Mouse (Mus musculus): ENCODE measurements at regions not wholly inside any gene's neighbourhood (a gene's known extent, or its start where the extent isn't known, plus 50 kb on each side); places are given as distances from the start of the nearest gene placed in this dataset.

DNA sequence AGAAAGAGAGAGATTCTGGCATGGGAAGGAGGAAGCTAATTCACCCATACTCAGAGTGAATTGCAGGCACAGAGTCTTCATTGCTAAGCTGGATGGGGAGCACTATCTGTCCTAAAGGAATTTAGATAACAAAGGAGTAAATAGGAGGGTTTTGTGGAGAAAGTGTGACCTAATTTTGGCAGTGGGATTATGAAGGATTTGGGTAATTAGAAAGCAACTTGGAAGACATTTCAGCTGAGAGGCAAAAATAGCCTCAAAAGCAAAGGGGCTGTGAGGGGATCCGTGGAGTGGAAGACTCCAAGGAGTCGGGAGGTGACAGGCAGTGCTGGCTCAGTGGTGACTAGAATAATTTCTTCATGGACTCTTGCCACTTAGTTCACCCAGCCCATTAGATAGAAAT, 599.5 kb upstream of the Pou3f3 start:
- H3K27ac ChIP-seq (ENCODE audit: insufficient read depth, low read length) = no peak overlapping the region
- TF ChIP-seq POLR2A (IDR thresholded peaks at IDR 0.05; ENCODE audit: low read depth, low read length) (no peak), CTCF (IDR thresholded peaks at IDR 0.05; ENCODE audit: borderline replicate concordance, insufficient read depth, low read length) (no peak)
- no peaks in the 10 kb centered on the region for H3K4me1 ChIP-seq (ENCODE audit: control insufficient read depth, insufficient read depth, low read length)
- H3K4me3 ChIP-seq (ENCODE audit: insufficient read depth, low read length) = no peak overlapping the region

DNA sequence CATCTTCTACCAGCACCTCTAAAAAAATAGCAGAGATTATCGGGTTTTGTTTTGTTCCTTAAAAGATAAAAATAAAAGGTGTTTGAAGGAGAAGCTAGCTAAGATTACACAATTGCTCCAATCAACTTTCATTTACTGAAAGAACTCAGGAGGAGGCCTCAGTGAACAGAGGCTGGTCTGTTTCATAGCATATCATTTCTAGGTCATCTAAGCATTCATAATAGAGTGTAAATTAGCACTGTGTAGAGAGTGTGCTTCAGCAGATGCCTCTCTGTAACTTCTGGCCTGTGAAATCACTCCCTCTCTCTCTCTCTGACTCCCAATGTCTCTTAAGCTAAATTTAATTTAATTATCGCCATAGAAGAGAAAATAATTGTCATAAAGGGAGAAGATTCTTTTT, 597.0 kb upstream of the Pou3f3 start:
- no peak overlapping the region for H3K27ac ChIP-seq (ENCODE audit: insufficient read depth, low read length)
- no peak overlapping the region for H3K4me3 ChIP-seq (ENCODE audit: insufficient read depth, low read length)
- TF ChIP-seq CTCF (IDR thresholded peaks at IDR 0.05; ENCODE audit: borderline replicate concordance, insufficient read depth, low read length) (no peak), POLR2A (IDR thresholded peaks at IDR 0.05; ENCODE audit: low read depth, low read length) (no peak)
- no peaks in the 10 kb centered on the region for H3K4me1 ChIP-seq (ENCODE audit: control insufficient read depth, insufficient read depth, low read length)

DNA sequence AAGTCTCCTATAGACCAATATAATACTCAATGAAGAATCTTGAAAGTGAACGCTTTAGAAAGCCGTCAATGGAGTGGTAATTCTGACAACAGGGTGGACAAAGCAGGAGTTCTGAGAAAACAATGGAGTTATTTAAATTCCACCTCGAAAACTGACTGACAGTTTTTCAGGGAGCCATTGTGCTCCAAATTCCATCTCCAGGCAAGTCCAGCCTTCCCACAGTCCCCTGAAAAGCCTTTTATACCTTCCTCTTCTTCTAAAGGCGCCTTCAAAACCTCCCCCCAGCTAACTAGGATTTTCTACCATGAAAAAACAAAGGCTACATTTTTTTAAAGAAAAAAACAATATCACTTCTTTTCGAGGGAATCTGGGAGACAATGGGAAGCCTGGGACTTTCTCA, 588.0 kb upstream of the Pou3f3 start:
- H3K27ac ChIP-seq (ENCODE audit: insufficient read depth, low read length) = no peak overlapping the region
- TF ChIP-seq POLR2A (IDR thresholded peaks at IDR 0.05; ENCODE audit: low read depth, low read length) (no peak), CTCF (IDR thresholded peaks at IDR 0.05; ENCODE audit: borderline replicate concordance, insufficient read depth, low read length) (no peak)
- H3K4me3 ChIP-seq (ENCODE audit: insufficient read depth, low read length) = no peak overlapping the region
- no peaks in the 10 kb centered on the region for H3K4me1 ChIP-seq (ENCODE audit: control insufficient read depth, insufficient read depth, low read length)

DNA sequence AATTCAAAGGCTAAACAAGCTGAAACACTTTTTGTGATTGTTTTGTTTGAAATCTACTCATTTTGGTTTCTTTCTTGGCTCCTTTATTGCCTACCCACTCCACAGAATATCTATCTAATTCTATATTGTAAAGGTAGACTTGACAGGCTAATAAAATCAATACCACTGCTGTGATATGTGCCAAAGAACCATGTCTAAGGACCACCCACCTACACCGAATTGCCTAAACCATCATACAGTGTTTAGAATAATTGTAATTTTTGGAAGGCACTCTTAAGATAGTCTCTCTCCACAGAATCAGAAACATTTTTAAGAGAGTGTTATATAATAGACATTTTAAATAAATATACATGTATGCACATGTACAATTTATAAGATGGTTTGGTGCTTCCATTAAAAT, 587.6 kb upstream of the Pou3f3 start:
- no peaks in the 10 kb centered on the region for H3K4me1 ChIP-seq (ENCODE audit: control insufficient read depth, insufficient read depth, low read length)
- no peak overlapping the region for H3K4me3 ChIP-seq (ENCODE audit: insufficient read depth, low read length)
- no peak overlapping the region for H3K27ac ChIP-seq (ENCODE audit: insufficient read depth, low read length)
- no peak for TF ChIP-seq POLR2A (IDR thresholded peaks at IDR 0.05; ENCODE audit: low read depth, low read length)
- no peak for TF ChIP-seq CTCF (IDR thresholded peaks at IDR 0.05; ENCODE audit: borderline replicate concordance, insufficient read depth, low read length)

DNA sequence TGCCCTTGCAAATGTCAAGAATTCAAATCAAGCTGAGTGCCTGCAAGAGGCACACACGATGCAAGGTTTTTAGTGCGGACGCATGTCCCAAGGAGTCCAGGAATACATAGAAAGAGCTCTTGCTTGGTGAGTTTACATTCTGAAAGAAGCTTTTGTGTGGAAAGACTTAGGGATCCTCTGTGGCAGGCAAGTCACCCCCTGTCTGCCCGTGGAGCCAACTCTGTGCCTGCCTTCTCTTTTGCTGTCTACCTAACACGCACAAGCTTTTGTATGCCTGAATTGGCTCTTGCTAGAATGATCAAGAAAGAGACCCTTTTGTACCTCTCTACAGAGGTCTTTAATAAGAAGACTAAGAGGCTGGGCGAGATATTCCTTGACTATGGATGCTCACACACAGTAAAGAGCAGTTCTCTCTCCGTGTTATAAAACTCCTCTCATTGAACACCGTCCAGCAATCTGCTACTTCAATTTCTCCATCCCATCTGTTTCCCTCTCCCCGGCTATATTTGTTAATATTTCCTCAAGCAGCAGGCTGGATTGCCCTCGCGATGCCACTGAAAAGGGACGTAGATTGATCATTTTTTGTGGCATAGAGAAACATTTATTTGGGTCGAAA, 543.3 kb upstream of the Pou3f3 start:
- Histone ChIP-seq H3K4me3 (ENCODE audit: insufficient read depth, low read length) (no peak overlapping the region), H3K4me1 (ENCODE audit: control insufficient read depth, insufficient read depth, low read length) (no peaks in the 10 kb centered on the region), H3K27ac (ENCODE audit: insufficient read depth, low read length) (no peak overlapping the region)
- TF ChIP-seq POLR2A (IDR thresholded peaks at IDR 0.05; ENCODE audit: low read depth, low read length) (no peak), CTCF (IDR thresholded peaks at IDR 0.05; ENCODE audit: borderline replicate concordance, insufficient read depth, low read length) (no peak)

DNA sequence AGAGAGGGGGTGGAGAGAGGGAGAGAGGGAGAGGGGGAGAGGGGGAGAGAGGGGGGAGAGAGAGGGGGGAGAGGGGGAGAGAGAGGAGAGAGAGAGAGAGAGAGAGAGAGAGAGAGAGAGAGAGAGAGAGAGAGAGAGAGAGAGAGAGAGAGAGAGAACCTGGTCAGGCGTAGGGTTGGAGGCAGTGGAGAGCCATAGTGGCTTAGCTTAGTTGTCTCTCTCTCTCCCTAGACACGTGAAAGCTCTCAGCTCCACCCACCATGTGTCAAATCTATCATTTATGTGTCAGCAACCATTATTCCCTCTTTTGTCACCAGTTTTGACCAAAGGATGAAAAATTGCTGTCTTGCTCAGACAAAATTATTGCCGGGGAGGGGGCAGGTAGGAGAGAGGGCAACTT, 542.7 kb upstream of the Pou3f3 start:
- no peak overlapping the region for H3K27ac ChIP-seq (ENCODE audit: insufficient read depth, low read length)
- H3K4me3 ChIP-seq (ENCODE audit: insufficient read depth, low read length) = no peak overlapping the region
- no peaks in the 10 kb centered on the region for H3K4me1 ChIP-seq (ENCODE audit: control insufficient read depth, insufficient read depth, low read length)
- no peak for TF ChIP-seq CTCF (IDR thresholded peaks at IDR 0.05; ENCODE audit: borderline replicate concordance, insufficient read depth, low read length)
- no peak for TF ChIP-seq POLR2A (IDR thresholded peaks at IDR 0.05; ENCODE audit: low read depth, low read length)

DNA sequence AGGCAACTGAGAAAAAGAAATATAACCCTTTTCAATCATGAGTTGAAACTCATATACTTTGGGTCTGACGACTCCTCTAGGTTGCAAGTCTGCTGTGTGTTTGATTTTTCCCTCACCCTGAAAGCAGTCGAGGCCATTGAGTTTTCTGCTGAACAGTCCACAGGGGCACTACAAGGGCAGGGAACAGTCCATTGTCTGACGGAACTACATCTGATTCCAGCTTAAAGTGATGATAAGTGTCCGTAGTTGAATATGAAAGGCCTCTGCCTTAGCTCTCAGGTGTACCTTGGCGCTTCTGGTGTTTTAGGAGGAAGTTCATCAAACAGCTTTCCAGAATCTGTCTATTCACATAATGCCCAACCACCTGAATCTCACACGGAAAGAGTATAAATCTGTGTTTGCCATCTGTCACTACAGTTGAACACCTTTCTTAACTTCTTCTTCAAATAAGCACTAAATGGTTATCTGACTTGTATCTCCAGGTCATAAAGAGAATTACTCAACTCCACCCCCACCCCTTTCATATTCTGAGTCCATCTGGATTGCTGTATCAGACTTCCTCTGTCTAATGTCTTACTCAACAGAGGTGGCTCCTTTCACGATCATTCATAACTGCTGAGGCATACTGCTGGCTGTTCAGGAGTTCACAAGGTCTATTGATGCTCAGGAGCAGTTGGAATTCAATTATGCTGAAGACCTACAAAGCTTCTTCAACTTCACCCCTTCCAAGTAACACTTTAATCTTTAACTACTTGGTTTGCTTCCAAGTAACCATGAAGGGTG, 527.6 kb upstream of the Pou3f3 start:
- TF ChIP-seq POLR2A (IDR thresholded peaks at IDR 0.05; ENCODE audit: low read depth, low read length) (no peak), CTCF (IDR thresholded peaks at IDR 0.05; ENCODE audit: borderline replicate concordance, insufficient read depth, low read length) (no peak)
- no peaks in the 10 kb centered on the region; the same call in 1 of the 2 replicates for H3K4me1 ChIP-seq (ENCODE audit: control insufficient read depth, insufficient read depth, low read length)
- no peak overlapping the region for H3K4me3 ChIP-seq (ENCODE audit: insufficient read depth, low read length)

DNA sequence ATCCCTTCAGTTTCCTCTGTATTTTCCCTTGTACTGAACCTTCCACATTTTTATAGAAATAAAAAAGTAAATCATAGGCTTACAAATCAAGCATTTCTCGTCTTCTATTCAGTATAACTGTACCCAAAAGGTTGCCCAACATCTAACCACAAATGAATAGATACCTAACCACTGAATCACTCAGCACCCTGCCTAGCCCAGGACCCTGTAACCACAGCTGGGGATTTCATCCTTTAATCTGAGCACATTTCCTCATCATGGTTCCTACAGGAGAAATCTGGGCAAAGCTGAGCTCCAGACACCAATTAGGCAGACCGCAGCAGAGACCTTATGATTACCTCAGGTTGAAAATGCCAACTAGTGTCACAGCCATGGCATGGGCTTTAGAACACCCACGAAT, 526.1 kb upstream of the Pou3f3 start:
- H3K27ac ChIP-seq (ENCODE audit: insufficient read depth, low read length) = 0 out of 2 replicates have a peak overlapping the region, but pooled peaks have one; percentile 34
- TF ChIP-seq CTCF (IDR thresholded peaks at IDR 0.05; ENCODE audit: borderline replicate concordance, insufficient read depth, low read length) (no peak), POLR2A (IDR thresholded peaks at IDR 0.05; ENCODE audit: low read depth, low read length) (no peak)
- no peaks in the 10 kb centered on the region; the same call in 1 of the 2 replicates for H3K4me1 ChIP-seq (ENCODE audit: control insufficient read depth, insufficient read depth, low read length)
- no peak overlapping the region for H3K4me3 ChIP-seq (ENCODE audit: insufficient read depth, low read length)

More for the DNA sequence above, 527.6 kb upstream of the Pou3f3 start:
- H3K27ac ChIP-seq (ENCODE audit: insufficient read depth, low read length) = no peak overlapping the region

DNA sequence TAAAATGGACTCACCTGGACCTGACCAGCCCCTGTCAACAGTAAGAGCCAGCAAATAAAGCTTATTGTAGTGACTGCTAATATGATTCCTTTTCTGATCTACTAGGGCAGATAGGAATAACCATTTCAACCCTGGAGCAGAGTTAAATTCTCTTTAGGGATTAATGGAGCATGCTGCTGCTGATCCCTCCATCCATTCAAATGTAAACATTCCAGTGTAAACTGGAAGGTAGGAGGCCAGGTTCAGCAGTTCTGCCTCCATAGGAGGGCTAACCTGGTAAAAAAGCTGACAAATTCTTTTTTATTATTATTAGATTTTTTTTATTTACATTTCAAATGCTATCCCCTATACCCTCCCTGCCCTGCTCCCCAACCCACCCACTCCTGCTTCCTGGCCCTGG, 509.3 kb upstream of the Pou3f3 start:
- H3K4me1 ChIP-seq (ENCODE audit: control insufficient read depth, insufficient read depth, low read length) = no peaks in the 10 kb centered on the region
- no peak for TF ChIP-seq CTCF (IDR thresholded peaks at IDR 0.05; ENCODE audit: borderline replicate concordance, insufficient read depth, low read length)
- TF ChIP-seq POLR2A (IDR thresholded peaks at IDR 0.05; ENCODE audit: low read depth, low read length) = no peak
- H3K27ac ChIP-seq (ENCODE audit: insufficient read depth, low read length) = no peak overlapping the region
- no peak overlapping the region for H3K4me3 ChIP-seq (ENCODE audit: insufficient read depth, low read length)

DNA sequence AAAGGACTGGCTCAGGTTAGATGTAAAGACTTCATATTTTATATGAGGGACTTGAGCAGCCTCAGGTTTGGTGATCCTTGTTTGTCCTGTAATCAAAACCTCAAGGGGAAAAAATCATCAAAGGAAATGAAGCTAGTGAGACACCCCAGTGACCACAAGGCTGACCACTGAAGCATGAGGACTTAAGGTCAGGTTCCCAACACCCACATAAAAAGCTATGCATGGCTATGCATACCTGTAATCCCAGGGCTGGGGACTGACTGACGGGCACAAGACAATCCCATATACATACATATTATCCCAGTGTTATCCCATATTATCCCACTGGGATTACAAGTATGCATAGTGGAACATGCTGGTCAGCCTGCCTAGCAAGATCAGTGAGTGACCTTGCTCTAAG, 467.5 kb upstream of the Pou3f3 start:
- no peaks in the 10 kb centered on the region for H3K4me1 ChIP-seq (ENCODE audit: control insufficient read depth, insufficient read depth, low read length)
- H3K27ac ChIP-seq (ENCODE audit: insufficient read depth, low read length) = no peak overlapping the region
- TF ChIP-seq CTCF (IDR thresholded peaks at IDR 0.05; ENCODE audit: borderline replicate concordance, insufficient read depth, low read length) = no peak
- no peak for TF ChIP-seq POLR2A (IDR thresholded peaks at IDR 0.05; ENCODE audit: low read depth, low read length)
- H3K4me3 ChIP-seq (ENCODE audit: insufficient read depth, low read length) = no peak overlapping the region
